Mouse (Mus musculus) frontal cortex, postnatal 25 days (tissue): ENCODE data around the gene Epdr1.
A peak's percentile ranks its signal among the peaks of the same experiment; 100 is the strongest.

Source experiments
- DNase-seq, 2 experiments: peaks; one replicate each; pipeline ENCODE4 v3.0.0; 2022; ENCODE audit warnings: low spot score in 2 of 2

The Epdr1 gene

GRCm38 (mm10) chr13:19619216-19619927 lies at the start of gene Epdr1:
TSS of gene Epdr1 (minus strand) at chr13:19619927.
- peak; percentile 51 to 60 for DNase-seq

DNA sequence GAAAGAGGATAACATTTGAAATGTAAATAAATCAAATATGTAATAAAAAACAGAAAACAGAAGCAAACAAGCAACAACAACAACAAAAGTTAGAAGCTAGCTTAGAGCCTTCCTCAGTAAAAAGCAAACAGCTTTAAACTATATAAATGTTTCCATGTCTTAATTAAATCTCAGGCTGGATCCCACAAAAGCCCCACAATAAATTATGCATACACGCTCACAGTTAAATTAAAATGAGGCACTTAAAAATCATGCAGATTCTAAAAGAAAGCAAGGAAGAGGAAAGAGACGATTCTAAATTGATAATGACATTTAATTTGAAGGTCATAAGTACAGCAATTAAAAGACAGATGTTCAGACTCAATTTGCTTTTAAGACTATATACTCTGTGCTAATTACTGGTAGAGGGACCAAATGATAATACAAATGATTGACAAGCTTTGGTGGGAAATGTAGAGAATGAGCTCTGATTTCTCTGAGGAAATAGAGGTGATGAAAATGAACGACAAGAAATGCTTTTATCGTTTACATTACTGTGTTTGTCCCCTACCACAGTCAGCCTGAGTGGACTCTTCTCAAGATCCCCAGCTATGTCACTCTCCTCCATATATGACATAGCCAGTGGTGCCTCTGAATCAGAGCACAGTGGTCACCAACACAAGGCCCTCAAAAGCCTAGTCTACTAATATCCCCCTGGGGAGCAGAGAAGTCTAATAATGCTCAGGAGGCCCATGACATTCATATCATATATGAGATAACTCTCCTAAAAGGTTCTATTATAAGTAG lies 48.8 kb upstream of the Epdr1 start:
- DNase-seq, result no peak

DNA sequence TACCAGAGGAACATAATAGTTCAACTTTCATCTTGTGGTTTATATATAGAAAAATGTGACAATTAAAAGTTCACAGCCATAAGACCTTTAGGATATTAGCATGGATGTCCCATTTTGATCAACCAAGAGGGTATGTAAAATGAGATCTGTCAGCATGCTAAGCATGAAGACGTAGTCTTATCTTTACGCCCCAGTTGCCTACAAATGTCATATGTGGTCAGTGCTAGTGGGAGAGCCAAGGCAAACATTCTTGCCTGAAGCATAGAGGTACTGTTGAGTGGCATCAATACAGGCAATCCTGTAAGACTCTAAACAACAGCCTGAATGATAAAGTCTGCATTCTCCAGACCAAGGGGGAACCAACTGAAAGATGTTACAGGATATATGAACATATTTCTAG lies 32.7 kb upstream of the Epdr1 start:
- no peak for DNase-seq

DNA sequence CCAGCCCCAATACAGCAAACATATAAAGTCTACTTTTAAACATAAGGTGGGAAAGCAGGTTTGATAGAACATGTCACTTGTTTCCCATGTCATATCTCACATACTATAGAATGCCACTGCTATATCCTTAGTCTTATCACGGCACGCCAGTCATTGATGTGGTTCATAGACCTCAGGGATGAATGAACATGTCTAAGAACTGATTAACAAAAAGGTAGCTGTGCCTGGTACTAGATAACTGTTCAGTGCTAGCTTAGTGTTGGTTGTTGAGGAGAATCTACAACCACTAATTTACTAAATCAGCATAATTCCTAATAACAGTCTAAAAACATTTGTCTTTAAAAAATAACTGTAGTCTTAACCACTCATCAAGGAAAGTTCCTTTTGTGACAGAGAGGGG lies 30.1 kb upstream of the Epdr1 start:
- no peak for DNase-seq

- DNase-seq, result no peak
Observed at GRCm38 (mm10) chr13:19644225-19644624, 24.5 kb upstream of the Epdr1 start.

GRCm38 (mm10) chr13:19643519-19643918 lies 23.8 kb upstream of the Epdr1 start:
- no peak for DNase-seq

GRCm38 (mm10) chr13:19640203-19640851 lies 20.6 kb upstream of the Epdr1 start:
- DNase-seq, result no peak

DNA sequence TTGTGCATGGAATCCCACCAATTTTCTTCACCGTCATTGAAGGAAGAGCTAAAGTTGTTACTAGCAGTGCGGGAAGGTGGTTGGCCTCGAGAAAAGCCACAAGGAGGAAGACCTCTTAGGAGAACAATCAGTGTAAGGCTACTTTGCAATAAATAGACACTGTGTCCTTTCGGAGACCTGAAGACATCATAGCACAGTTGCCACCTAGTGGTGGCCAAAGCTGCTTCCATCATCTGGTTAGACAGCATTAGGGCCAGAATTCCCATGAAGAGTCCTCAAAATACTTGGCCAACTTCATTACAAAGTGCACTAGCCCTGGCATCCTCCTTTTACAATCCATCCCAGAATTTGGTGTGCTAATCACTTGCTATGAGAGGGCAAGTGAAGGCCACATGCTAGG lies 16.4 kb upstream of the Epdr1 start:
- DNase-seq, result no peak

- DNase-seq, result no peak
Observed at GRCm38 (mm10) chr13:19630768-19631709, 11.3 kb upstream of the Epdr1 start.

- no peak for DNase-seq
Observed at GRCm38 (mm10) chr13:19626473-19626872, 6.7 kb upstream of the Epdr1 start.

DNA sequence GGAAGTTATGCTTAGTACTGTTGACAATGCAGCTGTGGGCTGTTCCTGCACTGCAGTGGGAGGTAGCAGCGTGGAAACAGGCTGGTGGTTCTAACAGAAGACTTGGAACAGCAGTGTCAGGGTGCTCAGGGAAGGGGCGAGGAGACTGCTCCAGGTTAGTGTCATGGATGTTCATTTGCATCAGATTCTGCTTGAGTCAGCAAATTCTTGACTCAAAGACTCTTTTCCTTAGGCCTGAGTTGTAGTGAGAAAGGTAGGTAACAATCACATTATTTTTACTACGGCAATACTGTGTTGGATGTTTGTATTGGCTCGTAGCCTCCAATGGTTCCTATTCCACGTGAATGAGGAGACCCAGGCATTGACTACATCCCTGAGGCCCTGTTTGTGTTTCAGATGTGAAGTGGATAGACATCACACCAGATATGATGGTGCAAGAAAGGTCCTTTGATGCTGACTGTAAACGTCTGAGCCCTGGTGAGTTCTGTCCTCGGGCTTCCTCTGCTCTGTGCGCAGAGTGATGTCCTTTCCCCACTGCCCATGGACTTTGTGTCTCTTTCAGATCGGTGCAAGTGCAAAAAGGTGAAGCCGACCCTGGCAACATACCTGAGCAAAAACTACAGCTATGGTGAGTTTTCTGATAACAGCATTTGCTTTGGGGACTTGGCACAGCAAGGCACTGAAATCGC lies 5.0 kb upstream of the Epdr1 start:
- no peak for DNase-seq

- no peak for DNase-seq
Observed at GRCm38 (mm10) chr13:19623228-19623905, 3.6 kb upstream of the Epdr1 start.

DNA sequence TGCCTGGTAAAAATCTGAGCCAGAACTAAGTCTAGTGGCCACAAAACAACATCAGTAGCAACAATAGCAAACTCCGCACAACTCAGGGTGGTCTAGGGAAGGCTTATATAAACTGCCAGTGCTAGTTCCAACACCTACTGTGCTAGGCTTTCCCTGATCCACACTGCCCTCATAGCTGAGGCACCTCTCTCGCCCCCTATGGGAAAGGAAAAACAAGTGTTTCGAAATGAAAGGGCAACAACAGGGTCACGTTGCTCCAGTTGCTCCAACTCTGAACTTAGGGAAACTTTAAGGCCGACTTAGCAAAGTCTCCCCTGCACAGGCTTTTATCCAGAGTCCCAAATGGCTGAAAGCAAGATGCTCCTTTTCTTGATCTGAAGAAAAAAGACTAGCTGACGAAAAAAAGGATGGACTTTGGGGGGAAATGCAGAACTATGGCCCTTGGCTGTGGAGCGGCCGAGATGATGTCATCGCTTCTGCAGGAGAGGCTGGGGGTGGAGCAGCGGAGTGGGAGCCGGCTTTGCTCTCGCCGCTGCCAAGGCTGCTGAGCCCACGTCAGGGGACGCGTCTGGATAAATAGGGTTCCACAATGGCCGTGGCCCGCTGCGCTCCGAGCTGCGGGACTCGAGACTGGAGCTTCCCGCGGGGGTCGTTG lies 3.0 kb upstream of the Epdr1 start, which contains the start of gene Sfrp4:
TSS of gene Sfrp4 (plus strand) at position 532 of the 655 bp plus-strand sequence.
- DNase-seq, result peak in 1 of 2 experiments; percentile 25

DNA sequence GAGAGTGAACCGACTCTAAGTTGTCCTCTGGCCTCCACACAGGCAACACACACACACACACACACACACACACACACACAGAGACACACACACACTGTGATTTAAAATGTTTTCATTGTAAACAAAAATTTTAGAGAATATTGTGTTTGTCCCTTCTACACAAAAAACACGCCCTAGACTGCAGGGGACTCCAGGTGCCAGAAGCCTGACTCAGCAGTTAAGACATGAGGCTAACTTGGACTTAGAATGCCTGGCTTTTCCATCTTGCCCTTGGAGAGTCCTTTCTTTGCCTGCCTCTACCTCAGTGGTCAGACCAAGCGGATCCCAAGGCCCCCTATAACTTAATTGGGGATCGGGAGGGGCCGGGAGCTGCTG lies 899 bp downstream of the Epdr1 start:
- DNase-seq, result no peak

GRCm38 (mm10) chr13:19618081-19618480 lies 1.6 kb downstream of the Epdr1 start:
- DNase-seq, result no peak

GRCm38 (mm10) chr13:19614311-19614710 lies 5.4 kb downstream of the Epdr1 start:
- no peak for DNase-seq

- no peak for DNase-seq
Observed at GRCm38 (mm10) chr13:19613426-19613825, 6.3 kb downstream of the Epdr1 start.

DNA sequence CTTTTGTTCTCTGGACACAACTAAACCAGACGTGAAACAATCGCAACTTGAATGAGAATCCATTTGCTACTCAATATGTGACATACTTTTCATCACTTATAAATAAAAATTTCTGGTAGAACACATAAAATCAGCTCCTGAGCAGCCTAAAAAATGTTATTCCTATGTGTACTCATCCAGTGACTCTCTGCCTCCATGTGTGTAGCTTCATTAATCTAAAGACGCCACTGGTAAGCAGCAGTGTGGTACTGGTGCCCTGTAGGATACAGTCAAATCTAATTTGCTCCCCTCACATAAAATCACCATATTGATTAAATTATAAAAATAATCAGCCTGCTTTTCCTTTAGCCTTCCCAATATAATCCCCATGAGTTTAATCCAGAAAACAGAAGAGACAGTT lies 6.8 kb downstream of the Epdr1 start:
- no peak for DNase-seq

DNA sequence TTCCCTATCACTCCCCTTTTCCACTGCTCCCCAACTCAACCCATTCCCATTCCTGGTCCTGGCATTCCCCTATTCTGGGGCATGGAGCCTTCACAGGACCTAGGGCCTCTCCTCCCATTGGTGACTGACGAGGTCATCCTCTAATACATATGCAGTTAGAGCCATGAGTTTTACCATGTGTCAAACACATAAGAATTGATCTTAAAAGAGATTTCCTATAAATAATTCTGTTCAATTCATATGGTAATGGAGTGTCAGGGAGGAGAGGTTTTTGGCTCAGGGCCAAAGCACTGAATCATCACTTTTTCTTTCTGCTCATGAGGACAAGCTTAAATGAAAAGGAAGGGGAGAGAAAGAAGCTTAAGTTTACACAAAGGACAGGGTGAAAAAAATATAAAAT lies 7.4 kb downstream of the Epdr1 start:
- no peak for DNase-seq

DNA sequence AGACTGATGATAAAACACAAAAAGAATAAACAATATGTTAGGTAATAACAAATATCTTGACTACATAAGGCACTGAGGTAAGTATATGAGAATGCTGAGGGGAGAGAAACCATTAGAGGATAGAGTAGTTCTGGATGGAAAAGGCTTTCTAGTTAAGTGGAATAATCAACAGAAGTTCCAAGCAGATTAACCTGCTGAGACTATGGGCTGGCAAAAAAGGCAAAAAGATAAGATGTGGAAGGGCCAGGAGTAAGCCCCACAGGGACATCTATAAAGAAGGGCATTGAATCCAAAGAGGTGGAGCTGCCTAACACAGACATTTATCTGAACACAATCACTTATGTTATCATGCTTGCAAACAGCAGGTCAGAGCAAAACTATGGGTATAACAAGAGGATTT lies 11.6 kb downstream of the Epdr1 start:
- DNase-seq, result no peak
